Mouse (Mus musculus) lung, adult 2 months (tissue): ENCODE results near the gene Pdcd1.
"Not testable (repeated sequence)": the region's sequence is repeated elsewhere in the genome, so short reads cannot be mapped to it uniquely, and the experiment has no call there.

Experiments
- CTCF ChIP-seq: fragments of 200-500 bp; IDR thresholded peaks from 2 replicates; pipeline ENCODE4 v1.5.1; 2011; ENCODE audit warnings: mild to moderate bottlenecking, low read length, control low read depth; ENCODE audit not compliant: insufficient read depth
- POLR2A ChIP-seq: fragments of 200-500 bp; IDR thresholded peaks from 2 replicates; pipeline ENCODE4 v1.6.1; 2011; ENCODE audit warnings: low read depth, mild to moderate bottlenecking, control low read depth, low read length, borderline replicate concordance; ENCODE audit errors: extremely low read depth

DNA sequence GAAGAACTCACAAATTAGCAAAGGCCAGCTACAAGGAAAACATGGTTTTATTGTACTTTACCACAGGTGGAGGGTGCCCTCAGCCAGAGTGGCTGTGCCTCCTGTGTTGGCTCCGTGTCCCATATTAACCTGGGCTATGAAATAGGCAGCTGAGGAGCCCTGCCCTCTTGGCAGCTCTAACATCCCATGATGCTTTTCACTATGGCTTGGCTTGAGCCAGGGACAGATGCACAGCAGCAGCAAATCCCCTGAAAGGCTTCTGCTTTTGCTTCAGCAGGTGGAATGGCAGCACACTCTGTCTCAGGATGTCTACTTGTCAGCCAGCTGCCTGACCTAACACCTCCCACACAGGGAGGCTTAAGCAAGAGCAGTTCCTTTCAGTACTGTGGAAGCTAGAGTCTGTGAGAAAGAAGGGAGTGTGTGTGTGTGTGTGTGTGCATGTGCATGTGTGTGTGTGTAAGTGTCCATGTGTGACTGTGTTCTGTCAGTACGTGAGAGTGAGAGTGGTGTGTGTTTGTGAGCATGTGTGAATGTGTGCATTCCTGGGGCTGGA is 46.3 kb downstream of the Pdcd1 start:
- not testable (repeated sequence) for TF ChIP-seq CTCF, POLR2A
